In genomic region chr17:22866845-22867481, GRCm38 (mm10) we compare ENCODE assay signal across 8 mouse cellular contexts. TPM values are rescaled to one million over a fixed set of nuclear protein-coding genes. Genes with fewer than 3 reads are reported as not detected.
DNase-seq lines count a peak whose midpoint lies in the region; ATAC-seq and TF ChIP-seq lines count a peak whose summit lies in the region.

Zfp945 (minus strand) TSS chr17:22867134.

- TF ChIP-seq POLR2A in MEL (IDR thresholded peaks at IDR 0.05; ENCODE audit: control insufficient read depth in 1 of 2, insufficient read depth in 1 of 2, low read depth in 1 of 2, low read length in 2 of 2, poor library complexity in 1 of 2), result no peak; a peak in 1 of 4 replicates
- 0 out of 2 replicates have a peak, but pooled peaks have one; percentile 10 for TF ChIP-seq POLR2A in cerebellum, adult 2 months (IDR thresholded peaks at IDR 0.05; ENCODE audit: borderline replicate concordance, insufficient read depth, low read length)

- H3K36me3 ChIP-seq in MEL (ENCODE audit: control insufficient read depth in 1 of 2, insufficient read depth in 2 of 2, low read length in 2 of 2), result peaks cover 0 to 2% of the 10 kb centered on the region in 2 experiments; a peak in 1 of 4 replicates
- peaks cover 14% of the 10 kb centered on the region for H3K36me3 ChIP-seq in forebrain, embryonic 16.5 days (ENCODE audit: control insufficient read depth, insufficient read depth)
- H3K36me3 ChIP-seq in liver, postnatal 0 days (replicated peaks; ENCODE audit: insufficient read depth, low read length), result peaks cover 8% of the 10 kb centered on the region; the same call in 1 of the 2 replicates
- H3K36me3 ChIP-seq in neural tube, embryonic 14.5 days (ENCODE audit: control insufficient read depth, insufficient read depth, low read length), result 0 out of 2 replicates have a peak, but pooled peaks cover 6% of the 10 kb centered on the region

- intact Hi-C loops in heart, postnatal 25 days (cut with DNase I), result loop anchor here (5.0 kb wide), 2 partner anchors 50 to 325 kb away; partner anchors contain the start of gene Zfp40

- H3K9ac ChIP-seq in MEL (ENCODE audit: control insufficient read depth, low read depth, low read length, poor library complexity, severe bottlenecking), result peak within 1 kb of the TSS; percentile 78
- H3K9ac ChIP-seq in forebrain, embryonic 16.5 days (replicated peaks; ENCODE audit: low read depth, low read length), result peak within 1 kb of the TSS; percentile 85
- H3K9ac ChIP-seq in liver, postnatal 0 days (replicated peaks), result peak within 1 kb of the TSS; percentile 82
- peak within 1 kb of the TSS; percentile 60 for H3K9ac ChIP-seq in neural tube, embryonic 14.5 days (replicated peaks; ENCODE audit: low read depth, low read length)

- H3K9me3 ChIP-seq in MEL (replicated peaks; ENCODE audit: insufficient read depth, low read length), result no peaks in the 10 kb centered on the region
- 0 out of 2 replicates have a peak, but pooled peaks cover 2% of the 10 kb centered on the region for H3K9me3 ChIP-seq in forebrain, embryonic 16.5 days (ENCODE audit: control insufficient read depth, low read length)
- H3K9me3 ChIP-seq in liver, postnatal 0 days (ENCODE audit: low read length), result no peaks in the 10 kb centered on the region
- H3K9me3 ChIP-seq in neural tube, embryonic 14.5 days (ENCODE audit: control insufficient read depth, low read length), result no peaks in the 10 kb centered on the region

- peak within 1 kb of the TSS; percentile 83 to 94 for H3K4me3 ChIP-seq in MEL (ENCODE audit: control insufficient read depth in 1 of 2, insufficient read depth in 1 of 2, low read depth in 2 of 2, low read length in 2 of 2)
- peak within 1 kb of the TSS; percentile 70 for H3K4me3 ChIP-seq in cerebellum, adult 2 months (replicated peaks; ENCODE audit: insufficient read depth, low read depth, low read length)
- peak within 1 kb of the TSS; percentile 88 for H3K4me3 ChIP-seq in forebrain, embryonic 16.5 days (replicated peaks; ENCODE audit: low read length)
- H3K4me3 ChIP-seq in liver, postnatal 0 days (ENCODE audit: low read depth, low read length), result peak within 1 kb of the TSS; percentile 76
- H3K4me3 ChIP-seq in neural tube, embryonic 14.5 days (ENCODE audit: low read depth, low read length), result peak within 1 kb of the TSS; percentile 77

- H3K4me2 ChIP-seq in forebrain, embryonic 16.5 days (ENCODE audit: low read length), result peak within 1 kb of the TSS; percentile 74
- peak within 1 kb of the TSS; percentile 78 for H3K4me2 ChIP-seq in liver, postnatal 0 days (ENCODE audit: low read depth, low read length)
- H3K4me2 ChIP-seq in neural tube, embryonic 14.5 days (ENCODE audit: low read depth, low read length), result peak within 1 kb of the TSS; percentile 75

- H3K4me1 ChIP-seq in MEL (ENCODE audit: control insufficient read depth in 1 of 2, insufficient read depth in 2 of 2, low read length in 2 of 2), result no peaks in the 10 kb centered on the region; a peak in 1 of 4 replicates
- H3K4me1 ChIP-seq in cerebellum, adult 2 months (ENCODE audit: control insufficient read depth, insufficient read depth, low read length), result no peaks in the 10 kb centered on the region; the same call in 1 of the 2 replicates
- H3K4me1 ChIP-seq in forebrain, embryonic 16.5 days (replicated peaks; ENCODE audit: control insufficient read depth, insufficient read depth, low read length), result peaks cover 11% of the 10 kb centered on the region; the same call in 1 of the 2 replicates
- H3K4me1 ChIP-seq in liver, postnatal 0 days (ENCODE audit: insufficient read depth), result 0 out of 2 replicates have a peak, but pooled peaks cover 3% of the 10 kb centered on the region
- H3K4me1 ChIP-seq in neural tube, embryonic 14.5 days (ENCODE audit: control insufficient read depth, insufficient read depth, low read length), result peaks cover 10% of the 10 kb centered on the region; the same call in 1 of the 2 replicates

- WGBS in cerebellum, adult 2 months, result under 1% methylated on average over 20 of the region's 20 CpGs
- under 1% methylated on average over 20 of the region's 20 CpGs for WGBS in forebrain, embryonic 16.5 days
- under 1% methylated on average over 20 of the region's 20 CpGs for WGBS in liver, postnatal 0 days (ENCODE audit: insufficient replicate concordance)
- under 1% methylated on average over 20 of the region's 20 CpGs for WGBS in neural tube, embryonic 14.5 days

- TF ChIP-seq CTCF in MEL (IDR thresholded peaks at IDR 0.05 in 2 of 3, conservative IDR thresholded peaks at IDR 0.05 in 1 of 3; ENCODE audit: control insufficient read depth in 1 of 3, insufficient read depth in 1 of 3, low read depth in 2 of 3, low read length in 3 of 3, poor library complexity in 1 of 3, severe bottlenecking in 1 of 3), result no peak
- no peak for TF ChIP-seq CTCF in cerebellum, adult 2 months (IDR thresholded peaks at IDR 0.05; ENCODE audit: borderline replicate concordance, insufficient read depth, low read depth, low read length)
- TF ChIP-seq CTCF in liver, postnatal 0 days (IDR thresholded peaks at IDR 0.05; ENCODE audit: low read depth), result no peak

- peak; percentile 81 for DNase-seq in MEL (ENCODE audit: low read depth, low spot score)
- peak; percentile 49 to 58 for DNase-seq in cerebellum, adult 2 months
- peak; percentile 57 for DNase-seq in heart, postnatal 25 days (ENCODE audit: low spot score)
- peak; percentile 51 for DNase-seq in layer of hippocampus, adult 11-12 months (ENCODE audit: low spot score)
- peak; percentile 89 for DNase-seq in liver, postnatal 0 days
- peak; percentile 72 for DNase-seq in testis, postnatal 14 days (ENCODE audit: low spot score)

- H3K79me2 ChIP-seq in MEL (ENCODE audit: control insufficient read depth, insufficient read depth, low read length, poor library complexity), result no peaks in the 10 kb centered on the region; the same call in 1 of the 2 replicates

- ATAC-seq in forebrain, embryonic 16.5 days, result peak; percentile 98
- peak; percentile 96 for ATAC-seq in liver, postnatal 0 days
- ATAC-seq in neural tube, embryonic 14.5 days (ENCODE audit: low read depth), result peak; percentile 96

- peak within 1 kb of the TSS; percentile 39; the same call in 1 of the 2 replicates for H3K27ac ChIP-seq in MEL (ENCODE audit: control insufficient read depth, low read depth, low read length)
- H3K27ac ChIP-seq in cerebellum, adult 2 months (ENCODE audit: insufficient read depth, low read length), result no peak within 1 kb of the TSS; the same call in 1 of the 2 replicates
- peak within 1 kb of the TSS; percentile 66 for H3K27ac ChIP-seq in forebrain, embryonic 16.5 days (ENCODE audit: low read length)
- peak within 1 kb of the TSS; percentile 94 for H3K27ac ChIP-seq in liver, postnatal 0 days (ENCODE audit: low read depth)
- peak within 1 kb of the TSS; percentile 68 for H3K27ac ChIP-seq in neural tube, embryonic 14.5 days (ENCODE audit: low read depth, low read length)

- no peak for TF ChIP-seq EP300 in MEL (IDR thresholded peaks at IDR 0.05; ENCODE audit: low read depth in 1 of 2, low read length in 2 of 2)
- no peak for TF ChIP-seq EP300 in liver, postnatal 0 days (IDR thresholded peaks at IDR 0.05; ENCODE audit: low read depth)

- no peaks in the 10 kb centered on the region for H3K27me3 ChIP-seq in MEL (ENCODE audit: control insufficient read depth in 1 of 2, insufficient read depth in 2 of 2, low read length in 2 of 2)
- no peaks in the 10 kb centered on the region; the same call in 1 of the 2 replicates for H3K27me3 ChIP-seq in cerebellum, adult 2 months (ENCODE audit: control insufficient read depth, insufficient read depth, low read length)
- no peaks in the 10 kb centered on the region for H3K27me3 ChIP-seq in forebrain, embryonic 16.5 days (replicated peaks; ENCODE audit: control insufficient read depth, insufficient read depth, low read length)
- H3K27me3 ChIP-seq in liver, postnatal 0 days (ENCODE audit: insufficient read depth, low read length), result no peaks in the 10 kb centered on the region
- no peaks in the 10 kb centered on the region for H3K27me3 ChIP-seq in neural tube, embryonic 14.5 days (ENCODE audit: control insufficient read depth, insufficient read depth, low read length)

- no peak for TF ChIP-seq RAD21 in MEL (IDR thresholded peaks at IDR 0.05; ENCODE audit: low read depth, low read length)

TF ChIP-seq in MEL, 35 proteins besides CTCF, POLR2A, EP300 and RAD21:
- TF ChIP-seq MAX (IDR thresholded peaks at IDR 0.05; ENCODE audit: low read length), result 0 out of 2 replicates have a peak, but pooled peaks have one; percentile 9
- TF ChIP-seq HCFC1 (IDR thresholded peaks at IDR 0.05; ENCODE audit: low read depth, low read length), result no peak
- TF ChIP-seq E2F4 (IDR thresholded peaks at IDR 0.05; ENCODE audit: borderline replicate concordance, low read depth, low read length), result no peak
- TF ChIP-seq MXI1 (IDR thresholded peaks at IDR 0.05; ENCODE audit: low read depth, low read length), result peak; percentile 15; the same call in 1 of the 2 replicates
- 0 out of 2 replicates have a peak, but pooled peaks have one; percentile 22 for TF ChIP-seq BHLHE40 (IDR thresholded peaks at IDR 0.05; ENCODE audit: borderline replicate concordance, low read depth, low read length)
- TF ChIP-seq GATA1 (IDR thresholded peaks at IDR 0.05; ENCODE audit: low read depth, low read length), result 0 out of 2 replicates have a peak, but pooled peaks have one; percentile 12
- TF ChIP-seq ELF1 (IDR thresholded peaks at IDR 0.05; ENCODE audit: low read depth, low read length), result peak; percentile 75
- peak; percentile 87 for TF ChIP-seq ETS1 (IDR thresholded peaks at IDR 0.05; ENCODE audit: low read depth, low read length)
- TF ChIP-seq SIN3A (IDR thresholded peaks at IDR 0.05; ENCODE audit: low read length), result no peak; the same call in 1 of the 2 replicates
- no peak for TF ChIP-seq MYC (IDR thresholded peaks at IDR 0.05; ENCODE audit: low read depth, low read length)
- TF ChIP-seq NELFE (IDR thresholded peaks at IDR 0.05; ENCODE audit: low read depth, low read length), result peak; percentile 31; the same call in 1 of the 2 replicates

RNA-seq across cellular contexts. Expression of gene Zfp945, which starts in this region (rescaled TPM):
- 0.85 and 0.89 TPM in 2 replicates for total RNA-seq in MEL (2012; rRNA removed)
- polyA plus RNA-seq in MEL (2012; ENCODE audit: insufficient read depth in 1 of 2, insufficient read length in 2 of 2, low read depth in 1 of 2, low replicate concordance in 2 of 2, missing spikeins in 1 of 2), result under 1 TPM in 1 of 2 experiments, not detected in 1; 0.58 TPM
- polyA plus RNA-seq in cerebellum, adult 2 months (2012; rRNA removed), result 3.7 and 3.8 TPM in 2 replicates
- 24.3 and 27.5 TPM in 2 replicates for polyA plus RNA-seq in forebrain, embryonic 16.5 days (2015; fragmentation: Nextera tagmentation; extraction: Ambion mirVana)
- 1 to 10 TPM; 5.7 to 5.9 TPM for total RNA-seq in heart, postnatal 25 days (2021)
- 4.6 and 4.8 TPM in 2 replicates for polyA plus RNA-seq in liver, postnatal 0 days (2015; fragmentation: Nextera tagmentation; extraction: Ambion mirVana)
- polyA plus RNA-seq in neural tube, embryonic 14.5 days (2014; fragmentation: Nextera tagmentation; extraction: Ambion mirVana), result 27.8 and 29.3 TPM in 2 replicates

Comparison
In these comparisons a context has a peak if more than half of its experiments do, and no peak if none do; other contexts are left out.
1. Peak in DNase-seq, H3K4me3 ChIP-seq, H3K27ac ChIP-seq and H3K9ac ChIP-seq in MEL; RNA of the gene not detected or under 1 TPM.